Mouse (Mus musculus) adrenal gland, adult (tissue): ENCODE results near the gene Gm20388.

Experiments
- DNase-seq, 2 experiments: peaks; one replicate each; pipeline ENCODE4 v3.0.0; 2022 to 2023; ENCODE audit warnings: low spot score in 1 of 2; ENCODE audit not compliant: inconsistent age in 2 of 2

Gm20388 gene

GRCm38 (mm10) chr8:121631645-121632071 is 1721.0 kb downstream of the Gm20388 start:
- peak; percentile 71 to 85 for DNase-seq

- peak in 1 of 2 experiments; percentile 43 for DNase-seq
These were observed 1721.8 kb downstream of the Gm20388 start for GRCm38 (mm10) chr8:121632401-121632800.

GRCm38 (mm10) chr8:121635534-121635933 is 1724.9 kb downstream of the Gm20388 start:
- DNase-seq, result peak; percentile 43 to 71

GRCm38 (mm10) chr8:121636180-121636579 is 1725.5 kb downstream of the Gm20388 start:
- DNase-seq, result no peak

- DNase-seq, result peak; percentile 7 to 27
These were observed 1732.2 kb downstream of the Gm20388 start for GRCm38 (mm10) chr8:121642804-121643203.

- DNase-seq, result peak; percentile 14 to 41
These were observed 1732.7 kb downstream of the Gm20388 start for GRCm38 (mm10) chr8:121643384-121643783.

- peak in 1 of 2 experiments; percentile 55 for DNase-seq
These were observed 1737.0 kb downstream of the Gm20388 start for GRCm38 (mm10) chr8:121647511-121648215.

GRCm38 (mm10) chr8:121648451-121648850 is 1737.8 kb downstream of the Gm20388 start:
- DNase-seq, result peak in 1 of 2 experiments; percentile 38

GRCm38 (mm10) chr8:121649423-121649822 is 1738.8 kb downstream of the Gm20388 start:
- DNase-seq, result peak in 1 of 2 experiments; percentile 44

- DNase-seq, result peak in 1 of 2 experiments; percentile 51
These were observed 1739.3 kb downstream of the Gm20388 start for GRCm38 (mm10) chr8:121649904-121650303.

GRCm38 (mm10) chr8:121650389-121651307 is 1740.0 kb downstream of the Gm20388 start:
- peak; percentile 60 to 84 for DNase-seq

- peak in 1 of 2 experiments; percentile 53 for DNase-seq
These were observed 1740.8 kb downstream of the Gm20388 start for GRCm38 (mm10) chr8:121651308-121651873.

- peak; percentile 75 to 87 for DNase-seq
These were observed 1741.3 kb downstream of the Gm20388 start for GRCm38 (mm10) chr8:121651874-121652361.

- peak; percentile 99 for DNase-seq
These were observed 1742.2 kb downstream of the Gm20388 start, which contains the start of gene Zcchc14 for GRCm38 (mm10) chr8:121652774-121653323. Gene Zcchc14, minus strand, starts transcription at chr8:121652901.

GRCm38 (mm10) chr8:121653340-121654019 is 1742.8 kb downstream of the Gm20388 start:
- DNase-seq, result no peak

GRCm38 (mm10) chr8:121654131-121654530 is 1743.5 kb downstream of the Gm20388 start:
- DNase-seq, result no peak

GRCm38 (mm10) chr8:121654966-121655494 is 1744.4 kb downstream of the Gm20388 start:
- no peak for DNase-seq

- DNase-seq, result no peak
These were observed 1750.0 kb downstream of the Gm20388 start for GRCm38 (mm10) chr8:121660602-121661001.

- peak in 1 of 2 experiments; percentile 47 for DNase-seq
These were observed 1751.2 kb downstream of the Gm20388 start for GRCm38 (mm10) chr8:121661631-121662357.
